ENCODE assay signal across 10 mouse cellular contexts in the genomic region with DNA sequence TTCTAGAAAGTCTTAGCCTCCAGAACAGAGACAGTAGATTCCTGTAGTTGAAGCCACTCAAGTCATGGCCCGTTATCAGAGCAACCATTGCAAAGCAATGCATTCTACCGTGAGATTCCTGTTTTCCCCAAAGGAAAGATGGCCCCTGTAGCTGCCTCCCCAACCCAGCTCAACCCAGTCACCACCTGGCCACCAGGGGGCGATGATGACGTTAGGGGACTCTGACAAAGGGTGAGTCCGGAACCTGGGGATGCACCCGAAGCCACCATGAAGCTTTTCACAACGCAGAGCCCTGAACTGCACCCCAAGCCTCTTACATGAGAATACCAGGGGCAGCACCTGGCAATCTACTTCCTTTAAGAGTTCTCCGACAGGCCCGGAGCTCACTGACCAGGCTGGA.
DNase-seq lines count a peak whose midpoint lies in the region; ATAC-seq and TF ChIP-seq lines count a peak whose summit lies in the region.
"Had no signal": no experiment of that assay in that cellular context is flagged by ENCODE, and none has a peak within 500 bp of the region (broad histone marks: within the 10 kb centered on the region; RNA-seq: fewer than 3 reads in every experiment).

No protein-coding gene starts in this region.

- TF ChIP-seq POLR2A in bone marrow macrophage, adult 2 months (IDR thresholded peaks at IDR 0.05; ENCODE audit: borderline replicate concordance, low read depth, low read length) = no peak

- no peak for ATAC-seq in kidney, embryonic 16.5 days (ENCODE audit: low FRiP score, low TSS enrichment)
- no peak for ATAC-seq in liver, embryonic 13.5 days (ENCODE audit: low read depth)
- no peak for ATAC-seq in forebrain, embryonic 14.5 days

- peak; percentile 37; the same call in 1 of the 2 replicates for TF ChIP-seq CTCF in bone marrow macrophage, adult 2 months (IDR thresholded peaks at IDR 0.05; ENCODE audit: low read depth, low read length)

- no peaks in the 10 kb centered on the region for H3K9me3 ChIP-seq in kidney, embryonic 16.5 days (ENCODE audit: low read length)
- no peaks in the 10 kb centered on the region for H3K9me3 ChIP-seq in ES-E14 (ENCODE audit: control insufficient read depth, insufficient read depth, low read depth, low read length)
- no peaks in the 10 kb centered on the region for H3K9me3 ChIP-seq in liver, embryonic 13.5 days (replicated peaks)
- no peaks in the 10 kb centered on the region for H3K9me3 ChIP-seq in forebrain, embryonic 14.5 days (replicated peaks; ENCODE audit: control insufficient read depth, low read length)
- H3K9me3 ChIP-seq: embryonic facial prominence, embryonic 15.5 days; lung, embryonic 15.5 days had no signal

- H3K36me3 ChIP-seq in kidney, embryonic 16.5 days (ENCODE audit: insufficient read depth, low read length) = no peaks in the 10 kb centered on the region
- no peaks in the 10 kb centered on the region for H3K36me3 ChIP-seq in ES-E14 (ENCODE audit: control insufficient read depth, insufficient read depth, low read length, poor library complexity, severe bottlenecking)
- H3K36me3 ChIP-seq in liver, embryonic 13.5 days = no peaks in the 10 kb centered on the region
- no peaks in the 10 kb centered on the region for H3K36me3 ChIP-seq in forebrain, embryonic 14.5 days (ENCODE audit: control insufficient read depth, insufficient read depth, low read length)
- H3K36me3 ChIP-seq: embryonic facial prominence, embryonic 15.5 days; lung, embryonic 15.5 days had no signal

- peaks cover 9% of the 10 kb centered on the region; the same call in 1 of the 2 replicates for H3K4me1 ChIP-seq in kidney, embryonic 16.5 days (ENCODE audit: insufficient read depth, low read length)
- H3K4me1 ChIP-seq in ES-E14 (ENCODE audit: control insufficient read depth in 2 of 2, insufficient read depth in 2 of 2, low read length in 2 of 2, poor library complexity in 1 of 2) = no peaks in the 10 kb centered on the region
- H3K4me1 ChIP-seq in bone marrow macrophage, adult 2 months (ENCODE audit: control insufficient read depth, insufficient read depth, low read length) = no peaks in the 10 kb centered on the region
- peaks cover 19% of the 10 kb centered on the region for H3K4me1 ChIP-seq in liver, embryonic 13.5 days (replicated peaks)
- H3K4me1 ChIP-seq in forebrain, embryonic 14.5 days (ENCODE audit: control insufficient read depth, insufficient read depth, low read length) = peaks cover 4% of the 10 kb centered on the region; the same call in 1 of the 2 replicates
- H3K4me1 ChIP-seq: embryonic facial prominence, embryonic 15.5 days; lung, embryonic 15.5 days had no signal

- WGBS in kidney, embryonic 16.5 days = 70% methylated on average over 9 of the region's 9 CpGs
- WGBS in liver, embryonic 13.5 days (ENCODE audit: insufficient replicate concordance) = 50% methylated on average over 9 of the region's 9 CpGs
- 67% methylated on average over 9 of the region's 9 CpGs for WGBS in forebrain, embryonic 14.5 days

- no peak overlapping the region for H3K27ac ChIP-seq in kidney, embryonic 16.5 days (ENCODE audit: low read length)
- H3K27ac ChIP-seq in ES-E14 (ENCODE audit: insufficient read depth, low read depth, low read length, poor library complexity, severe bottlenecking) = no peak overlapping the region
- H3K27ac ChIP-seq in bone marrow macrophage, adult 2 months (ENCODE audit: insufficient read depth, low read depth, low read length) = no peak overlapping the region
- H3K27ac ChIP-seq in liver, embryonic 13.5 days = no peak overlapping the region
- no peak overlapping the region for H3K27ac ChIP-seq in forebrain, embryonic 14.5 days (ENCODE audit: low read depth, low read length)
- H3K27ac ChIP-seq: embryonic facial prominence, embryonic 15.5 days; lung, embryonic 15.5 days had no signal

- H3K9ac ChIP-seq in kidney, embryonic 16.5 days (replicated peaks; ENCODE audit: low read length) = no peak overlapping the region
- no peak overlapping the region; the same call in 1 of the 2 replicates for H3K9ac ChIP-seq in ES-E14 (ENCODE audit: insufficient read depth, low read depth, low read length, poor library complexity, severe bottlenecking)
- no peak overlapping the region for H3K9ac ChIP-seq in liver, embryonic 13.5 days
- no peak overlapping the region for H3K9ac ChIP-seq in forebrain, embryonic 14.5 days (ENCODE audit: low read length)
- H3K9ac ChIP-seq: embryonic facial prominence, embryonic 15.5 days; lung, embryonic 15.5 days had no signal

- H3K4me2 ChIP-seq in kidney, embryonic 16.5 days (replicated peaks; ENCODE audit: low read depth, low read length) = no peak overlapping the region
- H3K4me2 ChIP-seq in liver, embryonic 13.5 days = no peak overlapping the region
- no peak overlapping the region for H3K4me2 ChIP-seq in forebrain, embryonic 14.5 days (ENCODE audit: low read length)
- H3K4me2 ChIP-seq: embryonic facial prominence, embryonic 15.5 days; lung, embryonic 15.5 days had no signal

- no peaks in the 10 kb centered on the region for H3K27me3 ChIP-seq in kidney, embryonic 16.5 days (ENCODE audit: insufficient read depth, low read length)
- H3K27me3 ChIP-seq in liver, embryonic 13.5 days = no peaks in the 10 kb centered on the region
- H3K27me3 ChIP-seq in forebrain, embryonic 14.5 days (replicated peaks; ENCODE audit: control insufficient read depth, insufficient read depth, low read length) = no peaks in the 10 kb centered on the region
- H3K27me3 ChIP-seq: embryonic facial prominence, embryonic 15.5 days; lung, embryonic 15.5 days had no signal

- in situ Hi-C loops in ES-E14 (cut with MboI; ENCODE audit: low sequenced_read_pairs in 2 of 2, unreplicated experiment in 2 of 2) = loop anchor here in 1 of 2 experiments (10.0 kb wide), 1 partner anchor 116 kb away; a partner anchor contains a TSS

- DNase-seq in kidney, adult 18-20 months = peak; percentile 65
- peak; percentile 83 for DNase-seq in ES-E14 (ENCODE audit: low read depth, low spot score)
- DNase-seq in liver, embryonic 13.5 days = peak; percentile 35
- DNase-seq in spleen, postnatal 4 days (ENCODE audit: low spot score in 2 of 2) = peak; percentile 65 to 88
- no peak for DNase-seq in frontal cortex, postnatal 25 days (ENCODE audit: low spot score in 2 of 2)
- no peak for DNase-seq in forebrain, embryonic 14.5 days (ENCODE audit: low spot score)

- no peak overlapping the region for H3K4me3 ChIP-seq in kidney, embryonic 16.5 days (ENCODE audit: low read length)
- no peak overlapping the region for H3K4me3 ChIP-seq in ES-E14 (ENCODE audit: insufficient read depth in 1 of 2, low read depth in 1 of 2, low read length in 2 of 2, poor library complexity in 1 of 2, severe bottlenecking in 1 of 2)
- H3K4me3 ChIP-seq in bone marrow macrophage, adult 2 months (ENCODE audit: insufficient read depth, low read length) = no peak overlapping the region
- no peak overlapping the region for H3K4me3 ChIP-seq in liver, embryonic 13.5 days (replicated peaks)
- no peak overlapping the region for H3K4me3 ChIP-seq in forebrain, embryonic 14.5 days (ENCODE audit: low read depth, low read length)
- H3K4me3 ChIP-seq: embryonic facial prominence, embryonic 15.5 days; lung, embryonic 15.5 days had no signal

TF ChIP-seq in ES-E14, 5 proteins besides CTCF, POLR2A, EP300 and RAD21:
- TF ChIP-seq HCFC1 (IDR thresholded peaks at IDR 0.05; ENCODE audit: borderline replicate concordance, insufficient read depth, low read length) = no peak
- TF ChIP-seq MAFK (IDR thresholded peaks at IDR 0.05; ENCODE audit: insufficient read depth, low read depth, low read length) = no peak
- no peak; the same call in 1 of the 2 replicates for TF ChIP-seq ZC3H11A (IDR thresholded peaks at IDR 0.05; ENCODE audit: borderline replicate concordance, low read depth, low read length)
- no peak for TF ChIP-seq ZNF384 (IDR thresholded peaks at IDR 0.05; ENCODE audit: low read depth, low read length)
- TF ChIP-seq CHD2 (IDR thresholded peaks at IDR 0.05; ENCODE audit: low read depth, low read length) = no peak
TF ChIP-seq in ES-E14: peak in this region for 0.

Comparison
In these comparisons a context has a peak if more than half of its experiments do, and no peak if none do; other contexts are left out.
1. DNase-seq: peak in kidney, adult 18-20 months (single experiment), ES-E14 (single experiment), liver, embryonic 13.5 days (single experiment) and spleen, postnatal 4 days (2 of 2); none in frontal cortex, postnatal 25 days (0 of 2) and forebrain, embryonic 14.5 days (single experiment).